Mouse (Mus musculus) liver, embryonic 11.5 days (tissue): ENCODE measurements around the gene Nsdhl. TPM values are rescaled to one million over a fixed set of nuclear protein-coding genes. Genes with fewer than 3 reads are reported as not detected.

Source experiments
- ATAC-seq: fragments of 200-750 bp; cut with Nextera tagmentation; replicated peaks from 2 replicates; pipeline ENCODE4 v1.8.0; 2017; ENCODE audit warnings: moderate number of reproducible peaks, mild to moderate bottlenecking, moderate TSS enrichment, moderate library complexity; ENCODE audit not compliant: low FRiP score
- DNase-seq: peaks from one replicate; pipeline ENCODE4 v3.0.0-alpha.2; 2017; ENCODE audit warnings: low spot score
- H3K27ac ChIP-seq: fragments of 300-500 bp; sonication (generic); 2 replicates; pipeline ENCODE4 v1.5.1; 2014; ENCODE audit warnings: mild to moderate bottlenecking, low read depth, low read length, control low read depth
- H3K27me3 ChIP-seq: fragments of 300-500 bp; sonication (generic); replicated peaks from 2 replicates; pipeline ENCODE4 v1.6.1; 2014; ENCODE audit warnings: low read length, mixed read lengths; ENCODE audit not compliant: control insufficient read depth, insufficient read depth
- H3K36me3 ChIP-seq: fragments of 300-500 bp; sonication (generic); 2 replicates; pipeline ENCODE4 v1.6.1; 2014; ENCODE audit warnings: mild to moderate bottlenecking, low read length, moderate library complexity, mixed read lengths; ENCODE audit not compliant: control insufficient read depth, insufficient read depth
- H3K4me1 ChIP-seq: fragments of 300-500 bp; sonication (generic); replicated peaks from 2 replicates; pipeline ENCODE4 v1.6.1; 2014; ENCODE audit warnings: low read length, mixed read lengths; ENCODE audit not compliant: control insufficient read depth, insufficient read depth
- H3K4me2 ChIP-seq: fragments of 300-500 bp; sonication (generic); 2 replicates; pipeline ENCODE4 v1.6.1; 2014; ENCODE audit warnings: mild to moderate bottlenecking, control low read depth, moderate library complexity
- H3K4me3 ChIP-seq: fragments of 300-500 bp; sonication (generic); 2 replicates; pipeline ENCODE4 v1.5.1; 2014; ENCODE audit warnings: low read depth, low read length, control low read depth
- H3K9ac ChIP-seq: fragments of 300-500 bp; sonication (generic); 2 replicates; pipeline ENCODE4 v1.6.1; 2014; ENCODE audit warnings: low read depth, low read length, control low read depth
- H3K9me3 ChIP-seq: fragments of 300-500 bp; sonication (generic); 2 replicates; pipeline ENCODE4 v1.6.1; 2016; ENCODE audit warnings: low read length, inconsistent platforms, mixed read lengths; ENCODE audit not compliant: control insufficient read depth
- WGBS: fragments of 180-500 bp; shearing (Covaris S2); extraction: QIAGEN DNeasy Blood & Tissue Kit; methylation state at CpG from one replicate; pipeline ENCODE4 v1.1.7; 2014; 5-methylcytosine and 5-hydroxymethylcytosine counted together
- polyA plus RNA-seq: library from polyadenylated mRNA; unstranded; fragments of >200 nt; fragmentation: Nextera tagmentation; extraction: Ambion mirVana; gene quantifications from 2 replicates; pipeline ENCODE4 v1.2.1, GENCODE M21; 2014

The Nsdhl gene
- 29.6 and 32.2 TPM in 2 replicates for polyA plus RNA-seq

DNA sequence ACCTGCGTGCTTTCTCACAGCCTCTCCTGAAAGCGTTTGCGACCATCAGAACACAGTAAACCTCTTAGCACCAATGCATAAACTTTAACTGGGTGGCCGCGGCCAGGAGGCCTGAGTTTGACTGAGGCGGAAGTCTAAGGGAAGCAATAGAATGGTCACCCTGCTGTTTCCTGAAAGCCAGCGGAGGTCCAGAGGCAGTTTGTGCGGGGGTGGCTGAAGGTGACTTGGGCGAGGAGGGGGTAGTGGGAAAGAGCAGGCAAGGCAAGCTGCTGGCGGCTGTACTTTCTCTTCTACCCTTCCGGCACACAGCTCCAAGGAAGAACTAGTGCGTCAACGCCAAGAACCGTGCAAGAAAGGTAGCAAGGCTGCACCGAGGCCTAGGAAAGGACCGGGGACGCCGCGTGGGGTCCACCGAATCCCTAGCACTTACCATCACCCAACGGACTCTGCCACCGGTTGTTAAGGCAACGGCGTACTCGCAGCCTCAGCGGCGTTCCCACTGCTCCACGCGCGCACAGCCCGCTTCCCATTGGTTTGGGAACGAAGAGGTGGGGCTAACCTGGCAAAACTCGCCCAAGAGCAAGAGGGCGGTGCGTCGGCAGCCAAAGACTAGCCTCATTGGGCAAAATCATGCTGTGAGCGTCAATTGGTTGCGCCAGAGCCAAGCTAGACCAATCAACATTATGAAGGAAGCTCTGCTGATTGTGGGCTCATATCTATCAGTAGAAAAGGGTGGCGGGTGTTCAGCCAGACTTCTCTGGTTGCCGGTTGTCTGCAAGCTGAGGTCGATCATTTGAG lies at the start of gene Nsdhl, which contains the start of gene Cetn2:
TSS of gene Nsdhl (plus strand) at position 674 of the 798 bp plus-strand sequence.
TSS of gene Cetn2 (minus strand) at position 528 of the 798 bp plus-strand sequence.
- Histone ChIP-seq H3K9me3 (no peaks in the 10 kb centered on the region), H3K27me3 (peaks cover 3% of the 10 kb centered on the region; the same call in 1 of the 2 replicates), H3K4me3 (peak within 1 kb of the TSS; percentile 66), H3K36me3 (no peaks in the 10 kb centered on the region), H3K27ac (peak within 1 kb of the TSS; percentile 28; the same call in 1 of the 2 replicates), H3K4me2 (peak within 1 kb of the TSS; percentile 74), H3K4me1 (peaks cover 2% of the 10 kb centered on the region; the same call in 1 of the 2 replicates), H3K9ac (peak within 1 kb of the TSS; percentile 64)
- WGBS, result 13% methylated on average over 41 of the region's 41 CpGs
- DNase-seq, result peak; percentile 77
- peak; percentile 98 for ATAC-seq

DNA sequence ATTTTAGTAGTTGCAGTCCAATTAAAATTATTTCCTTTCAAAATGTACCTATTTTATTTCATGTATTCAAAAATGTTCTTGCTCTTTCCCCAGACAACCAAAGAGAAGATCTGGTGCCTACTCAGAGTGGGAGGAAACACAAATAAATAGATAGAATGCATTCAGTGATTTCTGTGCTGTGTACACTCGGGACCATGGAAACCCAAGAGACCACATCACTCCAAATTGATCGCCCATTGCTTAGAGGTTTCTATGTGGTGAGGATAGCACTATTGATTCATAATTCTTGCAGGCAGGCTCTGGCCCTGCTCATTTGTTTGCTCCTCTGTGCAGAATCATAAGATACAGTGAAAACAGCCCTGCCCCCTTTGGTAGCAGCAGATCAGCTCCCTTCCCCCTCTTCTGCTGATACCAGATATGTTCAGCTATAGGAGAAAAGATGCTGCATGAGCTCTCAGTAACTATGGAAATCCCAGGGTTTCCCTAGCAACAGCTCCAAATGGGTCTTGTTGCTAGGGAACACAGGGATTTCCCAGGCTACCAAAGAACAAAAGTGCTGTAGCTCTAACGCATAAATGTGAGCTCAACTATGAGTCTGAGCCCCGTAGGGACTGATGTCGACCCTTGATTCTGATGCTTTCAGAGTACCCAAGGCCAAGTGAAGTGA lies 22.8 kb upstream of the Nsdhl start:
- WGBS, result 74% methylated on average over 5 of the region's 5 CpGs
- Histone ChIP-seq H3K4me3 (no peak overlapping the region), H3K4me1 (no peaks in the 10 kb centered on the region), H3K27me3 (no peaks in the 10 kb centered on the region), H3K9ac (no peak overlapping the region), H3K27ac (no peak overlapping the region), H3K9me3 (no peaks in the 10 kb centered on the region), H3K4me2 (no peak overlapping the region), H3K36me3 (no peaks in the 10 kb centered on the region)
- ATAC-seq (no peak), DNase-seq (no peak)

DNA sequence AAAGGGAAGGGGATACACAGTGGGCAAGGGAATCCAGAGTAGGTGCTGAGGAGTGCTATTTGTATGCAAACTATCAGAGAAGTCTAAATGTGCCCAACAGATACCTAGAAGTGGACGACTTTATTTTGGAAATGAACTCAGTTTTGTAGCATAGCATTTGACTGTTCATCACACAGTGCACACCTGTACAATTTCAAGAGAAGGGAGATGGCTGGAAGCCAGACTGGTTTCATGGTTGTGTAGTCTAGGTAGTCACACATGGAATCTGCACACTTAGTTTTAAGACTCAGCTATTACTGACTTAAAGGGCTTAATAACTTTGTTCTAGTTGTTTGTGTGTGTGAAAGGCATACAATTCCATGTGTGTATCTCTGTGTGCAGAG lies 22.3 kb upstream of the Nsdhl start:
- H3K4me2 ChIP-seq, result no peak overlapping the region
- WGBS, result 42% methylated on average over 1 of the region's 1 CpGs

DNA sequence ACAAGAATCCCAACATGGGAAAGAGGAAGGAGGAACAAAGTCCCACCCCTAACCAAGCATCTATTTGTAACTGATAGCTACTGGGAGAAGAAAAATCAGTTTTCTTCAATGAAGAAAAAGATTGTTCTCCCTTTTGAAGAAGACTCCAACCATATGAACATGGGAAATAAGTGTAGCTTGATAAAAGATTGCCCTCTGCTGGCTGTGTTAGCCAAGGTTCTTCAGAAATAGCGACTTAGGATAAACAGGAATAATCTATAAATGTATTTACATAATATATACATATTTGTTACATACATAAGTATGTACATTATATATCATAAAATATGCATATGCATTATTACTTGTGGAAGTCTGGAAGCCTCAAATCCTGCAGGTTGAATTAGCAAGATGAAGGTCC lies 15.8 kb upstream of the Nsdhl start:
- no peaks in the 10 kb centered on the region for H3K9me3 ChIP-seq
- DNase-seq (no peak), ATAC-seq (no peak)
- H3K9ac ChIP-seq, result no peak overlapping the region
- H3K36me3 ChIP-seq, result no peaks in the 10 kb centered on the region
- H3K27me3 ChIP-seq, result no peaks in the 10 kb centered on the region; the same call in 1 of the 2 replicates
- no peak overlapping the region for H3K4me2 ChIP-seq
- no peak overlapping the region for H3K27ac ChIP-seq
- WGBS, result 42% methylated on average over 1 of the region's 1 CpGs
- no peak overlapping the region for H3K4me3 ChIP-seq
- H3K4me1 ChIP-seq, result no peaks in the 10 kb centered on the region

More for the DNA sequence above, 22.3 kb upstream of the Nsdhl start:
- Histone ChIP-seq H3K4me1 (no peaks in the 10 kb centered on the region), H3K9me3 (no peaks in the 10 kb centered on the region), H3K4me3 (no peak overlapping the region), H3K9ac (no peak overlapping the region), H3K27me3 (no peaks in the 10 kb centered on the region; the same call in 1 of the 2 replicates), H3K27ac (no peak overlapping the region), H3K36me3 (no peaks in the 10 kb centered on the region)
- no peak for DNase-seq
- no peak for ATAC-seq

DNA sequence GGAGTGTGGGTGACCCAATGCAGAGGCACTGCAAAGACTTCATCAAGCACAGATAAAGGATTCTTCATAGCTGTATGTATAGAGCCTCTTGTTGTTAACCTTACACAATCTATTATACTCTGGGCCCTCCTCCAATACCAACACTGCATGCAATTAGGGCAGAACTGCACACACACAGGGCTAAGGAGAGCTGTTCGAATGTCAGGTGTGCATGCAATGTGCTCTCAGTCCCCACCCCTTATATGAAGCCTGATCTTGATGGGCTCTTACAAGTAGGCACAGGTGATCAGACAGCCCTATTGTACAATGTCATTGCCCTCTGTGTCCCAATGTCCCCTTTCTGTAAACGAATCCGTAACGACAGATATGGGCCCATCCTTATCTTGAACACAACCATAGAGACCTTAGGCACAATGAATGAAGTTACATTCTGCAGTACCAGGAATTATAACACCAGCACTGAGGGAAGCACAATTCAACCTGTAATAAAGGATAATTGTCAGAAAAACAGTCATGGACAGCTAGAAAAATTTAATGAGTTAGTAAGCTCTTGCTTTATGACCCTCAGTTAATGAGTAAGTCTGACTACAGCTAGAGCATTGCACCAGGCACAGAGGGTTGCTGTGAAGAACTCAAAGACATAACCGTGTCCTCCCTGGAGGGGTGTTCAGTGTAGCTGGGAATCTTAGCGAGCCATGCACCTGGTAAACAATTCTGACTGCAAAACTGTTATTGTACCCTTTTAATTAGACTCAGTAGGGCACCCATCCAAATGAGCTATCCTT lies 10.5 kb upstream of the Nsdhl start:
- WGBS, result 72% methylated on average over 6 of the region's 6 CpGs
- H3K36me3 ChIP-seq, result no peaks in the 10 kb centered on the region
- H3K4me3 ChIP-seq, result no peak overlapping the region
- H3K4me1 ChIP-seq, result no peaks in the 10 kb centered on the region
- H3K27me3 ChIP-seq, result no peaks in the 10 kb centered on the region
- no peak overlapping the region for H3K4me2 ChIP-seq
- H3K9me3 ChIP-seq, result no peaks in the 10 kb centered on the region
- DNase-seq (no peak), ATAC-seq (no peak)
- H3K27ac ChIP-seq, result no peak overlapping the region
- H3K9ac ChIP-seq, result no peak overlapping the region

DNA sequence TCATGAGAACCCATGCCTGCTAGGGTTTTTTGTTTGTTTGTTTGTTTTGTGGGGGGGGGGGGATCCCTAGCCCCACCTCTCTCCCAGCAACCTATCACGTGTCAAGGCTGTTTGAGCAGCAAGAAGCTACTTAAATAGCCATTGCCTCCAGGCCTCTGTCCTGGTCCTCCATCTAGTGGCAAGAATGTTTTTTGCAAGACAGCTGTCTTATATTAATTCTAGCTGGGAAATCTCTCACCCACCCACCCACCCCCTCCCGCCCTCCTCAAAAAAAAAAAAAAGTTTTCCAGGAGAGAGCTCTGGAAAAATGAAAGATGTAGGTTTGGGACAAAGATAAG lies 10.0 kb upstream of the Nsdhl start:
- H3K4me1 ChIP-seq, result no peaks in the 10 kb centered on the region
- H3K27ac ChIP-seq, result no peak overlapping the region
- no peak overlapping the region for H3K4me2 ChIP-seq
- 16% methylated on average over 2 of the region's 2 CpGs for WGBS
- ATAC-seq, result no peak
- no peak overlapping the region for H3K4me3 ChIP-seq
- no peak overlapping the region for H3K9ac ChIP-seq
- no peak for DNase-seq
- H3K36me3 ChIP-seq, result no peaks in the 10 kb centered on the region
- no peaks in the 10 kb centered on the region for H3K9me3 ChIP-seq
- no peaks in the 10 kb centered on the region for H3K27me3 ChIP-seq

DNA sequence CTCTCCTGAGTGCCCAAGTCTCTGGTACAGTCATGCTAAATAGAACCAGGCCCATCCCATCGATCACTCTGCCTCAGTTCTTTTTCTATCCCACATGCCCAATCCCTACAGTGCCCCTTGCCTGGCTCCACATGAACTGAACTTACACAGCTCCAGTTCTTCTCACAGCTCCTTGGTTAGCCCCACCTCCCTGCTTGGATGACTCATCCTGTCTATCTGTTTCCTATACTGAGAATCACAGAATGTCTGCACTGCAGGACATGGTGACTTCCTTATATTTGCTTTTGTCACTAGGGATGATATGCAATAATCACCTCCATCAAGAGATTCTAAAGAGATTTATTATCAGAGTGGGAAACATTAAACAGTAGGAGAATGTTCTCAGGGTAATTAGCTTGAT lies 6.7 kb upstream of the Nsdhl start:
- Histone ChIP-seq H3K27ac (no peak overlapping the region), H3K9me3 (no peaks in the 10 kb centered on the region), H3K4me3 (no peak overlapping the region), H3K9ac (no peak overlapping the region), H3K4me2 (no peak overlapping the region), H3K27me3 (no peaks in the 10 kb centered on the region), H3K4me1 (no peaks in the 10 kb centered on the region), H3K36me3 (no peaks in the 10 kb centered on the region)
- ATAC-seq, result no peak
- DNase-seq, result no peak
- 79% methylated on average over 1 of the region's 1 CpGs for WGBS

DNA sequence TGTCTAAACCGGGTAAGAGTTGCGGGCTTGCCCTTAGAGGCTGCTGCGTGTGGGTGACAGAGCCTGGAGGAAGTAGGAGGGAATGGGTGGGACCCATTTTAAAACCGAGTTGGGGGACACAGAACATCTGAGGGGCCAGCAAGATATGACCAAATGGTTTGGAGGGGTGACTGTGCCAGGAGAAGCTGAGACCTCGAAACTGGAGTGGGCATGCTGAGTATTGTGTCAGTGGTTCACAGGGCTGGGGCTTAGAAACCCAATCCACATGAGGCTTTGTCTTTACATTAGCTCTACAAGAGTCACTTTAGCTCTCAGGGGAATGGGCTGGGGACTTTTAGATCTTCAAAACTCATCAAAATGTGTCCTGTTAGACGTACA lies 314 bp downstream of the Nsdhl start:
- peaks cover 2% of the 10 kb centered on the region; the same call in 1 of the 2 replicates for H3K4me1 ChIP-seq
- ATAC-seq, result peak; percentile 18
- peak overlapping the region; percentile 66 for H3K4me3 ChIP-seq
- H3K9me3 ChIP-seq, result no peaks in the 10 kb centered on the region
- peak overlapping the region; percentile 28; the same call in 1 of the 2 replicates for H3K27ac ChIP-seq
- WGBS, result 4% methylated on average over 6 of the region's 6 CpGs
- no peak for DNase-seq
- H3K4me2 ChIP-seq, result peak overlapping the region; percentile 74
- H3K9ac ChIP-seq, result peak overlapping the region; percentile 64
- peaks cover 3% of the 10 kb centered on the region; the same call in 1 of the 2 replicates for H3K27me3 ChIP-seq
- no peaks in the 10 kb centered on the region for H3K36me3 ChIP-seq
